Mouse (Mus musculus) MEL-GATA-1-ER (cell line): ENCODE measurements at regions not wholly inside any gene's neighbourhood (a gene's known extent, or its start where the extent isn't known, plus 50 kb on each side); places are given as distances from the start of the nearest gene placed in this dataset.

ENCODE experiments used
- DNase-seq: peaks from one replicate; pipeline ENCODE4 v3.0.0-alpha.2; 2012; ENCODE audit warnings: low read depth; ENCODE audit errors: extremely low read depth

GRCm38 (mm10) chr10:37720748-37721147 lies 582.0 kb upstream of the Marcks start:
- no peak for DNase-seq

- DNase-seq, result no peak
These were observed 578.2 kb upstream of the Marcks start for GRCm38 (mm10) chr10:37716946-37717345.

- DNase-seq, result no peak
These were observed 572.7 kb upstream of the Marcks start for GRCm38 (mm10) chr10:37711459-37711858.

GRCm38 (mm10) chr10:37694041-37694690 lies 555.4 kb upstream of the Marcks start:
- DNase-seq, result no peak

- DNase-seq, result no peak
These were observed 554.1 kb upstream of the Marcks start for GRCm38 (mm10) chr10:37692851-37693250.

- DNase-seq, result no peak
These were observed 553.2 kb upstream of the Marcks start for GRCm38 (mm10) chr10:37691939-37692338.

GRCm38 (mm10) chr10:37683101-37683500 lies 544.4 kb upstream of the Marcks start:
- no peak for DNase-seq

- no peak for DNase-seq
These were observed 541.9 kb upstream of the Marcks start for GRCm38 (mm10) chr10:37680601-37681000.

- DNase-seq, result no peak
These were observed 539.1 kb upstream of the Marcks start for GRCm38 (mm10) chr10:37677826-37678225.

GRCm38 (mm10) chr10:37668827-37669226 lies 530.1 kb upstream of the Marcks start:
- DNase-seq, result no peak

- DNase-seq, result no peak
These were observed 528.5 kb upstream of the Marcks start for GRCm38 (mm10) chr10:37667031-37667745.

GRCm38 (mm10) chr10:37666535-37666934 lies 527.8 kb upstream of the Marcks start:
- no peak for DNase-seq

GRCm38 (mm10) chr10:37637001-37637562 lies 498.4 kb upstream of the Marcks start:
- no peak for DNase-seq

- DNase-seq, result no peak
These were observed 497.7 kb upstream of the Marcks start for GRCm38 (mm10) chr10:37636421-37636820.

GRCm38 (mm10) chr10:37630403-37630802 lies 491.7 kb upstream of the Marcks start:
- DNase-seq, result no peak

- DNase-seq, result no peak
These were observed 489.2 kb upstream of the Marcks start for GRCm38 (mm10) chr10:37627900-37628299.

GRCm38 (mm10) chr10:37626758-37627201 lies 488.1 kb upstream of the Marcks start:
- no peak for DNase-seq

GRCm38 (mm10) chr10:37625972-37626757 lies 487.4 kb upstream of the Marcks start:
- DNase-seq, result no peak

- DNase-seq, result no peak
These were observed 484.3 kb upstream of the Marcks start for GRCm38 (mm10) chr10:37623041-37623440.

GRCm38 (mm10) chr10:37618606-37619005 lies 479.9 kb upstream of the Marcks start:
- no peak for DNase-seq

- no peak for DNase-seq
These were observed 479.1 kb upstream of the Marcks start for GRCm38 (mm10) chr10:37617708-37618300.
